Mouse (Mus musculus): ENCODE data around the gene Minpp1. TPM values are rescaled to one million over a fixed set of nuclear protein-coding genes. Genes with fewer than 3 reads are reported as not detected.
A peak's percentile ranks its signal among the peaks of the same experiment; 100 is the strongest.

The Minpp1 gene
- total and polyA plus RNA-seq, 3 experiments, result 176 to 256 TPM; not detected in 1

GRCm38 (mm10) chr19:32467325-32467724 lies 18.2 kb upstream of the Minpp1 start:
- no peaks in the 10 kb centered on the region for H3K27me3 ChIP-seq (ENCODE audit: control insufficient read depth in 1 of 2, insufficient read depth in 2 of 2, low read length in 2 of 2)
- H3K79me2 ChIP-seq (ENCODE audit: control insufficient read depth, insufficient read depth, low read length, poor library complexity), result no peaks in the 10 kb centered on the region
- DNase-seq (ENCODE audit: low read depth, low spot score), result no peak
- TF ChIP-seq RAD21 (IDR thresholded peaks at IDR 0.05; ENCODE audit: low read depth, low read length), result no peak
- TF ChIP-seq SIN3A (IDR thresholded peaks at IDR 0.05; ENCODE audit: low read length), result no peak
- TF ChIP-seq UBTF (IDR thresholded peaks at IDR 0.05; ENCODE audit: borderline replicate concordance, insufficient read depth, low read depth, low read length), result no peak
- no peak for TF ChIP-seq GABPA (IDR thresholded peaks at IDR 0.05; ENCODE audit: low read depth, low read length)
- TF ChIP-seq POLR2AphosphoS5 (IDR thresholded peaks at IDR 0.05; ENCODE audit: borderline replicate concordance, low read depth, low read length), result no peak
- no peak for TF ChIP-seq CHD2 (IDR thresholded peaks at IDR 0.05; ENCODE audit: low read length)
- no peak for TF ChIP-seq ZNF384 (IDR thresholded peaks at IDR 0.05; ENCODE audit: low read depth, low read length)
- peaks cover 0 to 7% of the 10 kb centered on the region in 2 experiments; a peak in 2 of 4 replicates for H3K36me3 ChIP-seq (ENCODE audit: control insufficient read depth in 1 of 2, insufficient read depth in 2 of 2, low read length in 2 of 2)
- no peak overlapping the region for H3K9ac ChIP-seq (ENCODE audit: control insufficient read depth, low read depth, low read length, poor library complexity, severe bottlenecking)
- no peak overlapping the region for H3K4me3 ChIP-seq (ENCODE audit: control insufficient read depth in 1 of 2, insufficient read depth in 1 of 2, low read depth in 2 of 2, low read length in 2 of 2)
- H3K27ac ChIP-seq (ENCODE audit: control insufficient read depth, low read depth, low read length), result no peak overlapping the region
- no peaks in the 10 kb centered on the region for H3K9me3 ChIP-seq (replicated peaks; ENCODE audit: insufficient read depth, low read length)
- peaks cover 3 to 15% of the 10 kb centered on the region in 2 experiments for H3K4me1 ChIP-seq (ENCODE audit: control insufficient read depth in 1 of 2, insufficient read depth in 2 of 2, low read length in 2 of 2)

- Histone ChIP-seq H3K9me3 (replicated peaks; ENCODE audit: insufficient read depth, low read length) (no peaks in the 10 kb centered on the region), H3K27ac (ENCODE audit: control insufficient read depth, low read depth, low read length) (no peak overlapping the region), H3K4me1 (ENCODE audit: control insufficient read depth in 1 of 2, insufficient read depth in 2 of 2, low read length in 2 of 2) (peaks cover 3 to 13% of the 10 kb centered on the region in 2 experiments), H3K36me3 (ENCODE audit: control insufficient read depth in 1 of 2, insufficient read depth in 2 of 2, low read length in 2 of 2) (peaks cover 0 to 7% of the 10 kb centered on the region in 2 experiments; a peak in 2 of 4 replicates), H3K9ac (ENCODE audit: control insufficient read depth, low read depth, low read length, poor library complexity, severe bottlenecking) (peak overlapping the region; percentile 48), H3K27me3 (ENCODE audit: control insufficient read depth in 1 of 2, insufficient read depth in 2 of 2, low read length in 2 of 2) (no peaks in the 10 kb centered on the region), H3K4me3 (ENCODE audit: control insufficient read depth in 1 of 2, insufficient read depth in 1 of 2, low read depth in 2 of 2, low read length in 2 of 2) (peak overlapping the region; percentile 31 to 59), H3K79me2 (ENCODE audit: control insufficient read depth, insufficient read depth, low read length, poor library complexity) (no peaks in the 10 kb centered on the region)
- DNase-seq (ENCODE audit: low read depth, low spot score), result peak; percentile 89
- TF ChIP-seq CHD2 (IDR thresholded peaks at IDR 0.05; ENCODE audit: low read length) (no peak), TCF12 (IDR thresholded peaks at IDR 0.05; ENCODE audit: low read depth, low read length) (peak; percentile 36), RCOR1 (IDR thresholded peaks at IDR 0.05; ENCODE audit: low read depth, low read length) (peak; percentile 34; the same call in 1 of the 2 replicates), SIN3A (IDR thresholded peaks at IDR 0.05; ENCODE audit: low read length) (peak; percentile 69), RAD21 (IDR thresholded peaks at IDR 0.05; ENCODE audit: low read depth, low read length) (peak; percentile 93), TBP (IDR thresholded peaks at IDR 0.05; ENCODE audit: low read depth, low read length) (no peak), SMC3 (IDR thresholded peaks at IDR 0.05; ENCODE audit: low read depth, low read length) (peak; percentile 91), ZNF384 (IDR thresholded peaks at IDR 0.05; ENCODE audit: low read depth, low read length) (peak; percentile 49; the same call in 1 of the 2 replicates), MYC (IDR thresholded peaks at IDR 0.05; ENCODE audit: low read depth, low read length) (no peak), TAL1 (IDR thresholded peaks at IDR 0.05; ENCODE audit: low read length) (no peak), MAX (IDR thresholded peaks at IDR 0.05; ENCODE audit: low read length) (no peak), CTCF (IDR thresholded peaks at IDR 0.05 in 2 of 3, conservative IDR thresholded peaks at IDR 0.05 in 1 of 3; ENCODE audit: control insufficient read depth in 1 of 3, insufficient read depth in 1 of 3, low read depth in 2 of 3, low read length in 3 of 3, poor library complexity in 1 of 3, severe bottlenecking in 1 of 3) (peak in 2 of 3 experiments; percentile 90 to 97; a peak in 4 of 6 replicates), ZKSCAN1 (IDR thresholded peaks at IDR 0.05; ENCODE audit: low read depth, low read length) (no peak), USF1 (IDR thresholded peaks at IDR 0.05; ENCODE audit: low read depth, low read length) (no peak), MAZ (IDR thresholded peaks at IDR 0.05; ENCODE audit: low read depth, low read length) (no peak), POLR2AphosphoS5 (IDR thresholded peaks at IDR 0.05; ENCODE audit: borderline replicate concordance, low read depth, low read length) (no peak), MYB (IDR thresholded peaks at IDR 0.05; ENCODE audit: low read depth, low read length) (no peak), EP300 (IDR thresholded peaks at IDR 0.05; ENCODE audit: low read depth in 1 of 2, low read length in 2 of 2) (no peak), MAFK (IDR thresholded peaks at IDR 0.05; ENCODE audit: borderline replicate concordance, low read depth, low read length) (no peak), ZC3H11A (IDR thresholded peaks at IDR 0.05; ENCODE audit: low read depth, low read length) (peak; percentile 89), GATA1 (IDR thresholded peaks at IDR 0.05; ENCODE audit: low read depth, low read length) (no peak), POLR2A (IDR thresholded peaks at IDR 0.05; ENCODE audit: control insufficient read depth in 1 of 2, insufficient read depth in 1 of 2, low read depth in 1 of 2, low read length in 2 of 2, poor library complexity in 1 of 2) (no peak), CHD1 (IDR thresholded peaks at IDR 0.05; ENCODE audit: low read depth, low read length) (no peak), ELF1 (IDR thresholded peaks at IDR 0.05; ENCODE audit: low read depth, low read length) (no peak), BHLHE40 (IDR thresholded peaks at IDR 0.05; ENCODE audit: borderline replicate concordance, low read depth, low read length) (0 out of 2 replicates have a peak, but pooled peaks have one; percentile 16), ETS1 (IDR thresholded peaks at IDR 0.05; ENCODE audit: low read depth, low read length) (no peak), KAT2A (conservative IDR thresholded peaks at IDR 0.05; ENCODE audit: low read depth, low read length) (no peak), UBTF (IDR thresholded peaks at IDR 0.05; ENCODE audit: borderline replicate concordance, insufficient read depth, low read depth, low read length) (no peak), HCFC1 (IDR thresholded peaks at IDR 0.05; ENCODE audit: low read depth, low read length) (peak; percentile 40; the same call in 1 of the 2 replicates), MXI1 (IDR thresholded peaks at IDR 0.05; ENCODE audit: low read depth, low read length) (no peak)
Observed at GRCm38 (mm10) chr19:32470059-32470497, 15.5 kb upstream of the Minpp1 start.

All from MEL (cell line).